Mouse (Mus musculus) fibroblast of lung, adult 2 months (primary cell): ENCODE measurements around the gene Mast3.

Source experiments
- DNase-seq: peaks from one replicate; pipeline ENCODE4 v3.0.0-alpha.2; 2011; ENCODE audit warnings: low read depth

The Mast3 gene

DNA sequence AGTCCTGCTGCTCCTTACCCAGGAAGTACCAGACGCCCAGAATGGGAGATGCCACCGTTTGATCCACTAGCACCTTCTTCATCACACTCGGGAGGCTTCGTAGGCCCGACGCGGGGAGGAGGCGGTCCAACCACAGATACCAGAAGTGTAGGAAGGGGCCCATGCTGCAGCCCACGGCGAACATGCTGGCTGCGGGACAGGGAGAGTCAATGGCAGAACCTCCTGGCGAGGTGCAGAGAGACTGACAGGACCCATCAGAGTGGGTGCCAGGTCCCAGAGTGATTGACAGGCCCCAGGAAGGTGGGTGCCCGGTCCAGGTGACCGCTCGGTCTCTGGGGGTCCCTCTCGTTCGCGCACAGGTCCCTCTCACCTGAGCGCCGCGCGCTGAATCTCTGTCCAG is 44.5 kb downstream of the Mast3 start:
- no peak for DNase-seq

DNA sequence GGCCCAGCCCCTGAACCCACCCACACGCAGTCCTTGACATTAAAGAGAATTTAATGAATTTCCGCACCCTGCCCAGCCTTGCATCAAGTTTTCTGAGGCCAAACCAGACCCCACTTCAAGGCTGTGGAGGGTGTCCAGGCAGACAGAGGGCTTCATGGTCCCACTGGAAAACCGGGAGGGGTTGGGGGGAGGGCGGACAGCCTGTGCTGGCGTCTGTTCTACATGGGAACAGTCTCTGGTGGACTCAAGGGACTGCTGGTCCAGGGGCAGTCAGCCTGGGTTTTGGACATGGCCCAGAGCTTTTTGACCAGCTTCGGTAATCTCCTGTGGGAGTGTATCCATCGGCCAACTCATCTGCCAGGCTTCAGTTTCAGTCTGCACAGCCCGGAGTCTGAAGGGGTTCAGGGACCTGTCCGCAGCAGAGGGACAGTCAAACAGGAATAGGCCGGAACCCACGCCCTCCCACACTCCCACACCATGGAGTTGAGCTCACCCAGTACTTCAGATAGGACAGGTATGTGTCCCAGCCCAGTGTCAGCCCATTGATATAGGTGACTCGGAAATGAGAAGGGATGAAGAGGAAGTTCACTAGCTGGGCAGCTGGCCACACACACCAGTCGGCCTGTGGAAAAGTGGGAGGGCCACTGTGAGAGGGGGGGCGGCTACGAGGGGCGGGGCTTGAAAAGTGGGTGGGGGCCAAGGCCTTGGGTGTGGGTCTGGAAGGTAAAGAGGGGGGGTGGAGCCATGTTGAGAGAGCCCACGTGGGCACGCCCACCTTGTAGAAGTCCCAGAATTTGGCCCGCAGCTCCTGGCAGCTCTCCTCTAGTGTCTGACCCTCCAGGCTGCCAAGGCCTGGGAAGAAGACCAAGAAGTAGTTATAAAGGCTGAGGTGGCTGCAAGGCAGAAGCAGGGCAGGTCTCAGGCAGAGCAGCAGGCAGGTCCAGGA is 46.0 kb downstream of the Mast3 start:
- DNase-seq: no peak

DNA sequence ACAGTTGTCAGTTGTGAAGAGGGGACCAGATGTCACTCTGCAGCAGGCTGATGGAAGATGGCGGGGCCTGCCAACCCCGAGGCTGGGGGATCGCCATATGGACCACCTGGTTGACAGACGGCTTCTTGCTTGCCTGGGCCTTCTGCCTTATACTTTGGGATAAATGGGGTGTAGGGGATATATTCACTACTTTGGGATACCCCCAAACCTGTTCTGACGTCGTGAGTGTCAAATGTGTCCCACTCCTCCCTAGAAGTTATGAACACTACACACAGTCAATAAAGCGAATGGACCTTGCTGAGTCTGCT is 46.6 kb downstream of the Mast3 start:
- DNase-seq: no peak

DNA sequence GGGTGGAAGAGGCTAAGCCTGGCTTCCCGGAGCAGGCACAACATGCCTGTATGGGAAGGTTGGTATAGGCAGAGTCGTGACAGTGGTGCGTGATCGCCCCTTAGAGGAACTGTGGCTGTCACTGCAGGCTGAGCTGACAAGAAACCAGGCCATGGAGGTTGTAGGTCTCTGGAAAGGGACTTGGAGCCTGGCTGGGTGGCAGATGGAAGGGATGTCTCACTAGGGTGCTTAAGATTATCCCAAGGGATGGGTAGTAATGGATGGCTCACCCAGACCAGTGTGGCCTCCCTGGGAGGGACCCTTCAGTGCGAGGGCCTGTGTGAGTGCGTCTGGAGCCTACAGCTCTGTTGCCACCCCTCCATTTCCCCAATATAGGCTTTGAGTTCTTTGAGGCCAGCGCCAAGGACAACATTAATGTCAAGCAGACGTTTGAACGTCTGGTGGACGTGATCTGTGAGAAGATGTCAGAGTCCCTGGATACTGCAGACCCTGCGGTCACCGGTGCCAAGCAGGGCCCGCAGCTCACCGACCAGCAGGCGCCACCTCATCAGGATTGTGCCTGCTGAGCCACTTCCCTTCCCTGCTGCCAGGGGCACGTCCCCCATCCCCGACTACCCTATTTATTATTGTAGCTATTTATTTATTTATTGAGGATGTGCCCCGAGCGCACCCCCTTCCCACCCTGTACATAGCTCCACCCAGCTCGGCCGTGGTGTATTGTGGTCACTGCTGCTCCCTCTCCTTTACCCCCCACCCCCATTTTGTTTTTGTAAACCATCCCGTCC is 47.1 kb downstream of the Mast3 start:
- DNase-seq: no peak

DNA sequence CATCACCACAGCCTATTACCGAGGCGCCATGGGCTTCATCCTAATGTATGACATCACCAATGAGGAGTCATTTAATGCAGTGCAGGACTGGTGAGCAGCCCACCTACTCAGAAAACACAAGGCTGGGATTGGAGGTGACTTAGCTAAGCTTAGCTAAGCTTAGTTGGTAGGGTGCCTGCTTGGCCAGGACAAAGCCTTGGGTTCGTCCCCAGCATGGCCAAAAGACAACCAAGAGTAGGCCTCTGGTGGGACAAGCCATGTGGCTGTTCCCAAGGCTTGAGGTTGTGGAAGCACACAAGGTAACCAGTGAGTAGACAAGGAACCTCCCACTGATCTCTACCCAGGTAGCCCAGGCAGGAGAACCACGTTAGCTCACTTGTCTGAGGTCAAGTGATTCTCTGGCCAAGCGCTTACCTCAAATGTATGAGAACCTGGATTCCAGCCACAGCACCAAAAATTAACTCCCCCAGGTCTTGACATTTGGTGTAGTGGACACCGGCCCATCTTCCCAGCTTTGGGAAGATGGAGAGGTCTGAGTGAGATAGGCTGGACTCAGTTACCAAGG is 48.3 kb downstream of the Mast3 start:
- DNase-seq: no peak

- DNase-seq: no peak
Measured at GRCm38 (mm10) chr8:70755661-70756475, 49.0 kb downstream of the Mast3 start.

DNA sequence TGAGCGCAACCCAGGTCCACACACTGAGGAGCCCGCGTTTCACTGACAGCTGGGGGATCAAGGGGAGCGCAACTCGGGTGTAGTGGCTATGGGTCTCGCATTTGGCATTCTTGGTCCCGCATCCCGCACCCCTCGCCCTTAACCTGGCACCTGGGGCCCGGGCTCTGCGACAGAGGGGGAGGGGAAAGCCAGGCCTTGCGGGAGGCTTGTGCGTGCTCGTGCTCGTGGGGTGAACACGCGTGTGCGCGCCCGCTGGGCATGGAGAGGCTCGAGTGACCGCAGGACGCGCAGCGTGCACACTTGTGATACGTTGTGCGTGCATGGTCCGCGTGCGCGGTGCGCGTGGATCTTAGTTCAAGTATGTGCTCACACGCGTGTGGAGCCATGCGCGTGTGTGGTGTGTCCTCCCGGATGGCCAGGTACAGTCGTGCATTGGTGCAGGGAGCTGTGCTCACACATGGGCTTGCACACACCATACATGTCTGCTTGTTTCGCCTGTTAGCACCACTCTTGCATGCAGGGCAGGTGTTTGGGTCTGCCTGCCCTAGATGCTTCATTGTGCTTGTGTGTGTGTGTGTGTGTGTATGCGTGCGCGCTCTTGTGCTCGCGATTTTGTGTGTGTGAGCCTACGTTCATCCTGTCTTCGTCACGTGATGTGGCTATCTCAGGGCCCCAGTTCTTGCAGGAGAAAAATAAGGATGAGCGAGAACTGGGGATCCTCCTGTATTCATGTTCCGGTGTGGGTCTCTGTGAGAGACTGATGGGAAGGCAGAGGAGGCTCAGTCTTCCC is 49.8 kb downstream of the Mast3 start:
- DNase-seq: no peak

DNA sequence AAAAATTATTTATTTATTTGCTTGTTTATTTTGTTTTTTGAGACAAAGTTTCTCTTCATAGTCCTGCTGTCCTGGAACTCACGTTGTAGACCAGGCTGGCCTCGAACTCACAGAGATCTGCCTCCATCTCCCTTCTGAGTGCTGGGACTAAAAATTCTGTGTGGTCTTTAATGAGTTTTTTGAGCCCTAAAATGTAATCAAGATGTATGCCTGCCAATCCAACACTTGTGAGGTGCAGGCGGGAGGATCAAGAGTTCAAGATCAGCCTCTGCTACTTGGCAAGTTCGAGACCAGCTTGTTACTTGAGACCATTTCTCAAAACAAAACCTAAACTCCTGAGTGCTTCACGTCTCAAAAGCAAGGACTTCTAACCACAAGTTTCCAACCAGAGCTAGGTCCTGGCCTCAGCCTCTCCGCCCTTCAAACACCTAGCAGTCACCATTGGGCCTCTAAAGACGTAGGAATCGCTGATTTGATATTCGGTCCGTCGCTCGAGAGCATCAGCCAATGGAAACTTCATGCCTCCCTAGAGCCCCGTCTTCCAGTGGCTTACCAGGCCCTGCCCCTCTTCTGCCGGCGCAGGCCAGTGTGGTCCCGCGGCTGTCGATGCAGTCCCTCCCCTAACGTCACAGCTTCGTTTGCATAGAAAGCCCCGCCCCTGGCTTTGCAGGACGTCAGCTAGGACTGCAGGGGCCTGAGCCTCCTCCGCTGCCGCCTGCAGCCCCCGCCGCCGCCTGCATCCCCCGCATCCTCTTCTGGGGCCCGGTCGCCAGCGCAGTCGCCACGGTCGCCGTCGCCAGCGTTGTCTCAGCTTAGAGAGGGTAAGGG is 50.6 kb downstream of the Mast3 start, which contains the start of gene Rab3a:
Gene Rab3a, plus strand, starts transcription at position 637 of the 828 bp plus-strand sequence.
- DNase-seq: peak; percentile 99

DNA sequence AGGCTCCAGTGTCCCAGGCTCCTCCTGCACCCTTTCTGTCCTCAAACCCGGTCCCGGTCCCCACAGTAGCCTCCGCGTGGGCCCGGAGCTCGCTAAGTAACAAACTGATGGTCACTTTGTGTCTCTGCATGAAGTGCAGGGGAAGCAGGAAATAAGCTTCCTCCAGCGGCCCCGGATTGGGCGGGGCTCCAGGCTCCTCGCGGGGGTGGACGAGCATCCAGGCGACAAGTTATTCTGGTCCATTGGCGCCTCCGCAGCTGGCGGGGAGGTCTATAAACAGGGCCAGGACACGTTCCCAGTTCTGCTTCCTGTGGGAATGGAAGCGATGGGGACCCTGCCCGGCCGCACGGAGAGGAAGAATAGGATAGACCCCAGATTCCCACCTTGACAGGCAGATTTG is 51.7 kb downstream of the Mast3 start:
- no peak for DNase-seq

GRCm38 (mm10) chr8:70752000-70752764 is 52.7 kb downstream of the Mast3 start:
- DNase-seq: no peak

GRCm38 (mm10) chr8:70750128-70750680 is 54.6 kb downstream of the Mast3 start:
- no peak for DNase-seq

- no peak for DNase-seq
Measured at GRCm38 (mm10) chr8:70749097-70749674, 55.7 kb downstream of the Mast3 start.

DNA sequence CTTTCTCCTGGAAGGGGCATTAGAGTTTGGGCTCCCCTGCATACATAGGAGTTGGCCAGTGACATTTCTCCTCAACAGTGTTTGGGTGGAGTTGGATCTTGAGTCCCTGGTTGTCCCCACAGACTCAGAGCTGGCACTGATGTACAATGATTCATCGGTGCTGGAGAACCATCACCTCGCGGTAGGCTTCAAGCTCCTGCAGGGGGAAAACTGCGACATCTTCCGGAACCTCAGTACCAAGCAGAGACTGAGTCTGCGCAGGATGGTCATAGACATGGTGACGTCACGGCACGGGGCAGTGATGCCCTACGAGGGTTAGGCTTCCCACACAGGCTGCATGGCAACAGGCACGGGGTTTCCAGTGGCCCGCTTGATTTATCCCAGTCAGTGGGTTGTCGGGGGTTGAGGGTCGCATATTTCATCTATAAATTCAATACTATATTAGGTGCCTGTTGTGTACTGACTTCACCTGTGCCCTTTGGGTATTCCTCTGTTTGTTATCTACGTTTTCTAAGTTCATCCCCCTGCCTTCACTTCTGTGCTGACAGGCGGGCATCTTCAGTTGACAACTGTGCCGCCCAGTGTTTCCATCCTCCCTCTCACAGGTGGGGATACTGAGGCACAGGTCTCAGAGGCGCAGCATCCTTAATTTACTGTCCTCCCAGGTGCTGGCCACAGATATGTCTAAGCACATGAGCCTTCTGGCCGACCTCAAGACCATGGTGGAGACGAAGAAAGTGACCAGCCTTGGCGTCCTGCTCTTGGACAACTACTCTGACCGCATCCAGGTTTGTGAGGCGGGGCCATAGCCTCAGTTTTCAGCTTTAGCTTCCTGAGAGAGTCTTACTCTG is 56.4 kb downstream of the Mast3 start:
- DNase-seq: no peak

GRCm38 (mm10) chr8:70747211-70747890 is 57.5 kb downstream of the Mast3 start:
- DNase-seq: no peak

DNA sequence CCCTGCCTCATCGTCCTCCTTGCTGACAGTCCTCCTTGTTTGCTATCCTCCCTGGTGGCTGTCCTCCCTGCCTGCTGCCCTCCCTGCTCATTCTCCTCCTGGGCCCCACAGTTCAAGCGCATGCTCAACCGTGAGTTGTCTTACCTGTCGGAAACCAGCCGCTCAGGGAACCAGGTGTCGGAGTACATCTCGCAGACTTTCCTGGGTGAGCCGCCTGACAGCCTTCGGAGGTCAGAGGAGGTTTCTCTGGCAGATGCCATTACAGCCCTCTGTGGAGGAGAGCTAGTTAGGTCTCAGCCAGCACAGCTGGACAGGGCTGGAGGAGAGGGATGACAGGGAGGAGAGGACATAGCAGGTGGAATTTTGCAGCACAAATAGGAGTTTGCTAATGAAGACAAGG is 58.2 kb downstream of the Mast3 start:
- no peak for DNase-seq

GRCm38 (mm10) chr8:70745691-70746220 is 59.1 kb downstream of the Mast3 start:
- no peak for DNase-seq

- no peak for DNase-seq
Measured at GRCm38 (mm10) chr8:70744806-70745205, 60.0 kb downstream of the Mast3 start.
